ENCODE assay signal across 8 mouse cellular contexts in the genomic region with DNA sequence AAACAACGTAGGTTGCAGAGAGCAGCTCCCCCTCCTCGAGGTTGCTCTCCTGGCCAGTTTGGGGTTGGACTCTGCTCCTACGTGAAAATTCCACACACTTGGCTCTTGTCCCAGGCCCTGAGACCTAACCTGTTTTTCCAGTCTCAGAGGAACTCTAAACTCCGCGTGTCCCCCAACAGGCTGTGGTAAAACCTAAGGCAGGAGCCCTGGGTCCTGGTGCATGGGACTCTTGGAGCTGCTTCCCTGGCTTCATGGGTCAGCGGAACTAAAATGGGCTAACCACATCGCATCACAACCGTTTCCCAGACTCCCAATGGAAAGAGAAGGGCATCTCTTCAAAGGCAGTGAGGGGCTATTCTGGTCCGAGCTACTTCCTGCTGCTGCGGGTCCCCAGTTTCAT. TPM values are rescaled to one million over a fixed set of nuclear protein-coding genes. Genes with fewer than 3 reads are reported as not detected.
DNase-seq lines count a peak whose midpoint lies in the region; ATAC-seq lines count a peak whose summit lies in the region.

No protein-coding gene starts in this region.

- H3K9me3 ChIP-seq in heart, embryonic 16.5 days (replicated peaks; ENCODE audit: control insufficient read depth, low read length), result no peaks in the 10 kb centered on the region
- H3K9me3 ChIP-seq in embryonic facial prominence, embryonic 14.5 days (ENCODE audit: control insufficient read depth, low read length), result no peaks in the 10 kb centered on the region
- H3K9me3 ChIP-seq in lung, embryonic 16.5 days (ENCODE audit: control insufficient read depth, low read length), result no peaks in the 10 kb centered on the region
- no peaks in the 10 kb centered on the region for H3K9me3 ChIP-seq in stomach, embryonic 15.5 days

- peaks cover 17% of the 10 kb centered on the region for H3K36me3 ChIP-seq in heart, embryonic 16.5 days (ENCODE audit: control insufficient read depth, insufficient read depth)
- H3K36me3 ChIP-seq in embryonic facial prominence, embryonic 14.5 days (ENCODE audit: control insufficient read depth, insufficient read depth, low read length), result peaks cover 25% of the 10 kb centered on the region
- H3K36me3 ChIP-seq in lung, embryonic 16.5 days (ENCODE audit: control insufficient read depth, insufficient read depth, low read length), result peaks cover 11% of the 10 kb centered on the region
- peaks cover 6% of the 10 kb centered on the region for H3K36me3 ChIP-seq in stomach, embryonic 15.5 days

- 3% methylated on average over 10 of the region's 10 CpGs for WGBS in heart, embryonic 16.5 days
- 1% methylated on average over 10 of the region's 10 CpGs for WGBS in embryonic facial prominence, embryonic 14.5 days
- WGBS in lung, embryonic 16.5 days, result under 1% methylated on average over 10 of the region's 10 CpGs
- 1% methylated on average over 10 of the region's 10 CpGs for WGBS in stomach, embryonic 15.5 days

- peak overlapping the region; percentile 76 for H3K4me3 ChIP-seq in heart, embryonic 16.5 days (ENCODE audit: low read length)
- H3K4me3 ChIP-seq in embryonic facial prominence, embryonic 14.5 days (ENCODE audit: low read depth, low read length), result peak overlapping the region; percentile 85
- peak overlapping the region; percentile 84 for H3K4me3 ChIP-seq in lung, embryonic 16.5 days (ENCODE audit: low read length)
- peak overlapping the region; percentile 89 for H3K4me3 ChIP-seq in stomach, embryonic 15.5 days (replicated peaks)

- peak; percentile 34 for ATAC-seq in heart, embryonic 16.5 days (replicated peaks; ENCODE audit: extremely low read depth, insufficient read depth, low FRiP score)
- ATAC-seq in embryonic facial prominence, embryonic 14.5 days (ENCODE audit: low read depth), result peak; percentile 70
- ATAC-seq in lung, embryonic 16.5 days (ENCODE audit: low read depth), result peak; percentile 81
- peak; percentile 68 for ATAC-seq in stomach, embryonic 15.5 days (ENCODE audit: insufficient read depth, low FRiP score, low read depth)

- no peaks in the 10 kb centered on the region for H3K27me3 ChIP-seq in heart, embryonic 16.5 days (ENCODE audit: control insufficient read depth, insufficient read depth, low read length)
- no peaks in the 10 kb centered on the region for H3K27me3 ChIP-seq in embryonic facial prominence, embryonic 14.5 days (replicated peaks; ENCODE audit: control insufficient read depth, insufficient read depth, low read length)
- no peaks in the 10 kb centered on the region for H3K27me3 ChIP-seq in lung, embryonic 16.5 days (ENCODE audit: control insufficient read depth, insufficient read depth, low read depth, low read length)
- H3K27me3 ChIP-seq in stomach, embryonic 15.5 days (replicated peaks), result no peaks in the 10 kb centered on the region

- peaks cover 11% of the 10 kb centered on the region for H3K4me1 ChIP-seq in heart, embryonic 16.5 days (ENCODE audit: control insufficient read depth, insufficient read depth, low read length)
- peaks cover 14% of the 10 kb centered on the region for H3K4me1 ChIP-seq in embryonic facial prominence, embryonic 14.5 days (ENCODE audit: control insufficient read depth, insufficient read depth, low read length)
- peaks cover 14% of the 10 kb centered on the region for H3K4me1 ChIP-seq in lung, embryonic 16.5 days (replicated peaks; ENCODE audit: control insufficient read depth, insufficient read depth, low read length)
- peaks cover 10% of the 10 kb centered on the region; the same call in 1 of the 2 replicates for H3K4me1 ChIP-seq in stomach, embryonic 15.5 days

- no peak for DNase-seq in heart, adult 11 months
- DNase-seq in embryonic facial prominence, embryonic 14.5 days (ENCODE audit: low spot score), result peak; percentile 75
- DNase-seq in kidney, adult 8-10 months, result peak; percentile 84 to 87
- DNase-seq in ovary, adult 18-20 months (ENCODE audit: low spot score), result no peak
- no peak for DNase-seq in adrenal gland, postnatal 14 days

- peak overlapping the region; percentile 89 for H3K4me2 ChIP-seq in heart, embryonic 16.5 days (ENCODE audit: low read depth, low read length)
- peak overlapping the region; percentile 90 for H3K4me2 ChIP-seq in embryonic facial prominence, embryonic 14.5 days (ENCODE audit: low read depth, low read length)
- peak overlapping the region; percentile 91 for H3K4me2 ChIP-seq in lung, embryonic 16.5 days (ENCODE audit: low read depth, low read length)
- peak overlapping the region; percentile 66 for H3K4me2 ChIP-seq in stomach, embryonic 15.5 days

- H3K27ac ChIP-seq in heart, embryonic 16.5 days (ENCODE audit: low read length), result peak overlapping the region; percentile 68
- H3K27ac ChIP-seq in embryonic facial prominence, embryonic 14.5 days (replicated peaks; ENCODE audit: low read depth, low read length), result peak overlapping the region; percentile 62
- H3K27ac ChIP-seq in lung, embryonic 16.5 days (ENCODE audit: low read length), result peak overlapping the region; percentile 98
- H3K27ac ChIP-seq in stomach, embryonic 15.5 days, result peak overlapping the region; percentile 88

- H3K9ac ChIP-seq in heart, embryonic 16.5 days (ENCODE audit: low read length), result peak overlapping the region; percentile 82
- peak overlapping the region; percentile 86 for H3K9ac ChIP-seq in embryonic facial prominence, embryonic 14.5 days (ENCODE audit: low read depth, low read length)
- peak overlapping the region; percentile 86 for H3K9ac ChIP-seq in lung, embryonic 16.5 days (ENCODE audit: low read length)
- peak overlapping the region; percentile 18; the same call in 1 of the 2 replicates for H3K9ac ChIP-seq in stomach, embryonic 15.5 days

RNA-seq across cellular contexts. Expression of gene Tm2d3, which starts 1.9 kb away (rescaled TPM):
- polyA plus RNA-seq in heart, embryonic 16.5 days (2015; fragmentation: Nextera tagmentation; extraction: Ambion mirVana), result 47.3 and 50.4 TPM in 2 replicates
- 78.7 and 83.1 TPM in 2 replicates for polyA plus RNA-seq in embryonic facial prominence, embryonic 14.5 days (2014; fragmentation: Nextera tagmentation; extraction: Ambion mirVana)
- 79.6 and 93.7 TPM in 2 replicates for polyA plus RNA-seq in lung, embryonic 16.5 days (2015; fragmentation: Nextera tagmentation; extraction: Ambion mirVana)
- polyA plus RNA-seq in stomach, embryonic 15.5 days (2015; fragmentation: Nextera tagmentation; extraction: Ambion mirVana), result 89.4 and 93.1 TPM in 2 replicates
- 44.4 and 47.7 TPM in 2 replicates for total RNA-seq in adrenal gland, postnatal 14 days (2021)

RNA-seq across cellular contexts. Expression of gene Tarsl2, which starts 48.2 kb away (rescaled TPM):
- 16.4 and 17.4 TPM in 2 replicates for polyA plus RNA-seq in heart, embryonic 16.5 days (2015; fragmentation: Nextera tagmentation; extraction: Ambion mirVana)
- polyA plus RNA-seq in embryonic facial prominence, embryonic 14.5 days (2014; fragmentation: Nextera tagmentation; extraction: Ambion mirVana), result 14.5 and 15.4 TPM in 2 replicates
- polyA plus RNA-seq in lung, embryonic 16.5 days (2015; fragmentation: Nextera tagmentation; extraction: Ambion mirVana), result 7.0 and 7.9 TPM in 2 replicates
- polyA plus RNA-seq in stomach, embryonic 15.5 days (2015; fragmentation: Nextera tagmentation; extraction: Ambion mirVana), result 9.4 and 10.0 TPM in 2 replicates
- total RNA-seq in adrenal gland, postnatal 14 days (2021), result 26.0 and 26.4 TPM in 2 replicates

Comparison
In these comparisons a context has a peak if more than half of its experiments do, and no peak if none do; other contexts are left out.
1. H3K9ac ChIP-seq: peak in every context shown above with its lines; median percentile 86 in embryonic facial prominence, embryonic 14.5 days; 86 in lung, embryonic 16.5 days; 82 in heart, embryonic 16.5 days; 18 in stomach, embryonic 15.5 days.
2. DNase-seq: peak in embryonic facial prominence, embryonic 14.5 days (single experiment) and kidney, adult 8-10 months (2 of 2); none in heart, adult 11 months (single experiment), ovary, adult 18-20 months (single experiment) and adrenal gland, postnatal 14 days (single experiment).
3. Peak in every context shown above with its lines, with median percentiles within 50 percentile points of each other: ATAC-seq, H3K27ac ChIP-seq, H3K4me2 ChIP-seq and H3K4me3 ChIP-seq.